Mouse (Mus musculus): ENCODE data around the gene Lao1.

Lao1 gene

DNA sequence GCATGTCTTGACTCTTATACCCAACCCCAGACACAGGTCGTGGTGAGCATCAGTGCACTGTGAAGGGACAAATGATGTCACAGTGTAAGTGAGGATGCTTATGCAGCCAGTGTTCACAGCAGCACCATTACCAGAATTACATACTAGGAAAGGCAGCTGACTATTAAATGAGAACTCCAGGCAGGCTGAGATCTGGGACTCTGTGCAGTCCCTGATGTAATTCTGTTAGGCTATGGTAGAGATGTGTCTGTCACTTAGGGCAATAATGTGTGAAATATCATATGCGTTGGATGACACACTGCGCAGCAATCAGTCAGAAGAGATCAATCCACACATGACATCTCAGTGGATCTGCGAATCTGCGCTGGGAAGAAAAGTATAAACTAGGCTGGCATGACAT, 55.7 kb downstream of the Lao1 start:
- no peak for DNase-seq

All from kidney, postnatal 36 days (tissue).